ENCODE assay signal across 15 mouse cellular contexts in the genomic region with DNA sequence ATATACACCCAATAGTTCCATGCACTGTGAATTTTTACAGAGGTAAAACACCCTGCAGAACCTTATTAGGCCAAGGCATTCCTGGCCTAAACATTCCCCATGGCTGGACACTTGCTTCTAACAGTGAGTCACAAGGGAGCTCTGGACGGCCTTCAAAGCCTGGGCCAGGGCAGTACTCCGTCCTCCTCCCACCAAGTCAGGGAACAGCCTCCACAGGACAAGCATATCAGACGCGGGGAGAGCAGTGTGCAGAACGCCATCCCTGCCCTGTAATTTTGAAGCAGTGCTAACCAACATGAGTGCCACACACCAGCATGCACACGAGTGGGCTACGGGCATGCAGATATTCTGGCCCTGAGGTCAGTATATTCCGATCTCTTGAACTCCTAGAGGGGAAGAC. TPM values are rescaled to one million over a fixed set of nuclear protein-coding genes. Genes with fewer than 3 reads are reported as not detected.
DNase-seq lines count a peak whose midpoint lies in the region; ATAC-seq lines count a peak whose summit lies in the region.
"Had no signal": no experiment of that assay in that cellular context is flagged by ENCODE, and none has a peak within 500 bp of the region (broad histone marks: within the 10 kb centered on the region; RNA-seq: fewer than 3 reads in every experiment).

No protein-coding gene starts in this region.

- no peak overlapping the region for H3K4me2 ChIP-seq in heart, embryonic 16.5 days (ENCODE audit: low read depth, low read length)
- H3K4me2 ChIP-seq: hindbrain, embryonic 12.5 days; liver, embryonic 12.5 days; midbrain, embryonic 12.5 days had no signal

- DNase-seq in lung, postnatal 10 days, result peak; percentile 25
- DNase-seq in lung, postnatal 14 days, result no peak
- peak; percentile 76 to 81 for DNase-seq in adrenal gland, postnatal 36 days
- DNase-seq in skeletal muscle tissue, adult 2 months (ENCODE audit: low read depth, low spot score), result peak; percentile 46
- no peak for DNase-seq in frontal cortex, postnatal 25 days (ENCODE audit: low spot score in 2 of 2)
- no peak for DNase-seq in layer of hippocampus, adult 18-20 months (ENCODE audit: low spot score in 2 of 2)
- DNase-seq in spleen, postnatal 36 days (ENCODE audit: low spot score in 2 of 2), result no peak
- DNase-seq: cerebellum, adult 8-10 months; kidney, adult 2 months; lung, postnatal 36 days; right cerebral cortex, adult 18-20 months had no signal

- H3K4me1 ChIP-seq in heart, embryonic 16.5 days (ENCODE audit: control insufficient read depth, insufficient read depth, low read length), result peaks cover 59% of the 10 kb centered on the region
- H3K4me1 ChIP-seq: hindbrain, embryonic 12.5 days had no signal

- peak overlapping the region; percentile 44 for H3K9ac ChIP-seq in heart, embryonic 16.5 days (ENCODE audit: low read length)
- H3K9ac ChIP-seq: hindbrain, embryonic 12.5 days; liver, embryonic 12.5 days; midbrain, embryonic 12.5 days had no signal

- no peak overlapping the region for H3K4me3 ChIP-seq in heart, embryonic 16.5 days (ENCODE audit: low read length)
- H3K4me3 ChIP-seq: hindbrain, embryonic 12.5 days; liver, embryonic 12.5 days; midbrain, embryonic 12.5 days had no signal

- WGBS in heart, embryonic 16.5 days, result 50% methylated on average over 8 of the region's 8 CpGs

- no peaks in the 10 kb centered on the region for H3K9me3 ChIP-seq in heart, embryonic 16.5 days (replicated peaks; ENCODE audit: control insufficient read depth, low read length)
- H3K9me3 ChIP-seq: hindbrain, embryonic 12.5 days; liver, embryonic 12.5 days; midbrain, embryonic 12.5 days had no signal

- H3K27me3 ChIP-seq in heart, embryonic 16.5 days (ENCODE audit: control insufficient read depth, insufficient read depth, low read length), result no peaks in the 10 kb centered on the region
- H3K27me3 ChIP-seq: hindbrain, embryonic 12.5 days; liver, embryonic 12.5 days; midbrain, embryonic 12.5 days had no signal

- H3K27ac ChIP-seq in heart, embryonic 16.5 days (ENCODE audit: low read length), result peak overlapping the region; percentile 63
- H3K27ac ChIP-seq: hindbrain, embryonic 12.5 days; liver, embryonic 12.5 days; midbrain, embryonic 12.5 days had no signal

- H3K36me3 ChIP-seq in heart, embryonic 16.5 days (ENCODE audit: control insufficient read depth, insufficient read depth), result peaks cover 2% of the 10 kb centered on the region; the same call in 1 of the 2 replicates

- ATAC-seq in heart, embryonic 16.5 days (replicated peaks; ENCODE audit: extremely low read depth, insufficient read depth, low FRiP score), result peak; percentile 51
- ATAC-seq: liver, embryonic 12.5 days had no signal

RNA-seq across cellular contexts. Expression of gene Fank1, which starts 29.3 kb away (rescaled TPM):
- under 1 TPM in 1 of 2 experiments, not detected in 1; 0.50 TPM for total RNA-seq in adrenal gland, postnatal 36 days (2021)
- 0.25 and 0.51 TPM in 2 replicates for polyA plus RNA-seq in heart, embryonic 16.5 days (2015; fragmentation: Nextera tagmentation; extraction: Ambion mirVana)
- total RNA-seq in layer of hippocampus, adult 18-20 months (2021), result 1 to 10 TPM; 2.2 to 2.8 TPM

RNA-seq across cellular contexts. Expression of gene Dhx32, which starts 35.2 kb away (rescaled TPM):
- 10 to 100 TPM; 57.7 to 62.5 TPM for total RNA-seq in adrenal gland, postnatal 36 days (2021)
- polyA plus RNA-seq in heart, embryonic 16.5 days (2015; fragmentation: Nextera tagmentation; extraction: Ambion mirVana), result 34.1 and 34.8 TPM in 2 replicates
- 10 to 100 TPM; 35.4 to 36.5 TPM for total RNA-seq in layer of hippocampus, adult 18-20 months (2021)

RNA-seq across cellular contexts. Expression of gene Uros, which starts 37.5 kb away (rescaled TPM):
- total RNA-seq in adrenal gland, postnatal 36 days (2021), result 10 to 100 TPM; 13.3 to 16.1 TPM
- polyA plus RNA-seq in heart, embryonic 16.5 days (2015; fragmentation: Nextera tagmentation; extraction: Ambion mirVana), result 33.4 and 33.8 TPM in 2 replicates
- total RNA-seq in layer of hippocampus, adult 18-20 months (2021), result 10 to 100 TPM; 18.4 to 19.1 TPM

RNA-seq across cellular contexts. Expression of gene Bccip, which starts 38.2 kb away (rescaled TPM):
- 10 to 100 TPM; 61.7 to 64.2 TPM for total RNA-seq in adrenal gland, postnatal 36 days (2021)
- 83.8 and 90.1 TPM in 2 replicates for polyA plus RNA-seq in heart, embryonic 16.5 days (2015; fragmentation: Nextera tagmentation; extraction: Ambion mirVana)
- total RNA-seq in layer of hippocampus, adult 18-20 months (2021), result 10 to 100 TPM; 64.7 to 67.8 TPM

Comparison
In these comparisons a context has a peak if more than half of its experiments do, and no peak if none do; other contexts are left out.
1. DNase-seq: peak in lung, postnatal 10 days (single experiment), adrenal gland, postnatal 36 days (2 of 2) and skeletal muscle tissue, adult 2 months (single experiment); none in lung, postnatal 14 days (single experiment), frontal cortex, postnatal 25 days (0 of 2), layer of hippocampus, adult 18-20 months (0 of 2) and spleen, postnatal 36 days (0 of 2).